Mouse (Mus musculus) thymus, postnatal 4 days (tissue): ENCODE results near the gene Trex1.

Experiments used
- DNase-seq: peaks from one replicate; pipeline ENCODE4 v3.0.0; 2021

The Trex1 gene

GRCm38 (mm10) chr9:109084922-109085321 is 25.4 kb upstream of the Trex1 start:
- DNase-seq, result peak; percentile 39

GRCm38 (mm10) chr9:109082124-109082800 is 22.7 kb upstream of the Trex1 start, which contains the start of the genes Ccdc51 and Tma7:
TSS of gene Ccdc51 (plus strand) at chr9:109082493.
TSS of gene Tma7 (minus strand) at chr9:109082587.
- DNase-seq, result peak; percentile 81

- no peak for DNase-seq
Measured at GRCm38 (mm10) chr9:109081749-109082123, 22.2 kb upstream of the Trex1 start.

- no peak for DNase-seq
Measured at GRCm38 (mm10) chr9:109080516-109080915, 21.0 kb upstream of the Trex1 start.

GRCm38 (mm10) chr9:109073661-109074573 is 14.4 kb upstream of the Trex1 start, which contains the start of gene Atrip:
TSS of gene Atrip (minus strand) at chr9:109074124.
- DNase-seq, result peak; percentile 94

GRCm38 (mm10) chr9:109068095-109068735 is 8.7 kb upstream of the Trex1 start:
- DNase-seq, result no peak

- DNase-seq, result no peak
Measured at GRCm38 (mm10) chr9:109060898-109061295, 1.4 kb upstream of the Trex1 start.

GRCm38 (mm10) chr9:109060184-109060897 is 807 bp upstream of the Trex1 start:
- DNase-seq, result peak; percentile 23

GRCm38 (mm10) chr9:109058006-109058765 is 1.3 kb downstream of the Trex1 start:
- no peak for DNase-seq

GRCm38 (mm10) chr9:109057543-109057942 is 2.0 kb downstream of the Trex1 start:
- DNase-seq, result no peak

- no peak for DNase-seq
Measured at GRCm38 (mm10) chr9:109056916-109057315, 2.6 kb downstream of the Trex1 start.

- peak; percentile 13 for DNase-seq
Measured at GRCm38 (mm10) chr9:109056081-109056690, 3.3 kb downstream of the Trex1 start.

GRCm38 (mm10) chr9:109055271-109056030 is 4.1 kb downstream of the Trex1 start:
- peak; percentile 25 for DNase-seq

GRCm38 (mm10) chr9:109054712-109055111 is 4.8 kb downstream of the Trex1 start:
- peak; percentile 63 for DNase-seq

GRCm38 (mm10) chr9:109053851-109054250 is 5.7 kb downstream of the Trex1 start:
- no peak for DNase-seq

GRCm38 (mm10) chr9:109053366-109053765 is 6.2 kb downstream of the Trex1 start:
- no peak for DNase-seq

- peak; percentile 35 for DNase-seq
Measured at GRCm38 (mm10) chr9:109052490-109053260, 6.9 kb downstream of the Trex1 start.

GRCm38 (mm10) chr9:109051651-109052489 is 7.7 kb downstream of the Trex1 start:
- peak; percentile 40 for DNase-seq

- peak; percentile 62 for DNase-seq
Measured at GRCm38 (mm10) chr9:109051011-109051501, 8.5 kb downstream of the Trex1 start.
